Mouse (Mus musculus): ENCODE data around the gene Vldlr. TPM values are rescaled to one million over a fixed set of nuclear protein-coding genes. Genes with fewer than 3 reads are reported as not detected.
A peak's percentile ranks its signal among the peaks of the same experiment; 100 is the strongest.

Gene Vldlr
- polyA plus RNA-seq, 1 experiment from 2014 or later, result 28.3 TPM

GRCm38 (mm10) chr19:27203711-27204238 lies 12.5 kb upstream of the Vldlr start:
- H3K27ac ChIP-seq (ENCODE audit: low read depth, low read length), result no peak overlapping the region
- 68% methylated on average over 9 of the region's 9 CpGs for WGBS
- ATAC-seq (ENCODE audit: low FRiP score, low TSS enrichment), result no peak

GRCm38 (mm10) chr19:27210991-27211390 lies 5.3 kb upstream of the Vldlr start:
- no peak for ATAC-seq (ENCODE audit: low FRiP score, low TSS enrichment)
- H3K9me3 ChIP-seq (ENCODE audit: control insufficient read depth, low read length), result no peaks in the 10 kb centered on the region
- H3K27ac ChIP-seq (ENCODE audit: low read depth, low read length), result no peak overlapping the region
- WGBS, result 84% methylated on average over 2 of the region's 2 CpGs
- no peaks in the 10 kb centered on the region for H3K36me3 ChIP-seq (ENCODE audit: control insufficient read depth, insufficient read depth, low read length)
- 0 out of 2 replicates have a peak, but pooled peaks cover 4% of the 10 kb centered on the region for H3K27me3 ChIP-seq (ENCODE audit: control insufficient read depth, insufficient read depth, low read length)
- no peak overlapping the region for H3K4me3 ChIP-seq (ENCODE audit: low read length)
- no peaks in the 10 kb centered on the region for H3K4me1 ChIP-seq (ENCODE audit: control insufficient read depth, insufficient read depth, low read length)
- no peak overlapping the region for H3K9ac ChIP-seq (ENCODE audit: low read depth, low read length)
- no peak overlapping the region for H3K4me2 ChIP-seq (replicated peaks; ENCODE audit: low read depth, low read length)

More at GRCm38 (mm10) chr19:27203711-27204238, 12.5 kb upstream of the Vldlr start:
- H3K4me1 ChIP-seq (ENCODE audit: control insufficient read depth, insufficient read depth, low read length), result no peaks in the 10 kb centered on the region
- H3K27me3 ChIP-seq (ENCODE audit: control insufficient read depth, insufficient read depth, low read length), result no peaks in the 10 kb centered on the region
- H3K9me3 ChIP-seq (ENCODE audit: control insufficient read depth, low read length), result no peaks in the 10 kb centered on the region
- no peak overlapping the region for H3K9ac ChIP-seq (ENCODE audit: low read depth, low read length)
- no peak overlapping the region for H3K4me3 ChIP-seq (ENCODE audit: low read length)
- no peak overlapping the region for H3K4me2 ChIP-seq (replicated peaks; ENCODE audit: low read depth, low read length)
- no peaks in the 10 kb centered on the region for H3K36me3 ChIP-seq (ENCODE audit: control insufficient read depth, insufficient read depth, low read length)

- Histone ChIP-seq H3K36me3 (ENCODE audit: control insufficient read depth, insufficient read depth, low read length) (no peaks in the 10 kb centered on the region), H3K27ac (ENCODE audit: low read depth, low read length) (no peak overlapping the region), H3K9me3 (ENCODE audit: control insufficient read depth, low read length) (no peaks in the 10 kb centered on the region), H3K27me3 (ENCODE audit: control insufficient read depth, insufficient read depth, low read length) (0 out of 2 replicates have a peak, but pooled peaks cover 4% of the 10 kb centered on the region), H3K4me3 (ENCODE audit: low read length) (no peak overlapping the region), H3K9ac (ENCODE audit: low read depth, low read length) (no peak overlapping the region), H3K4me2 (replicated peaks; ENCODE audit: low read depth, low read length) (no peak overlapping the region), H3K4me1 (ENCODE audit: control insufficient read depth, insufficient read depth, low read length) (no peaks in the 10 kb centered on the region)
- 67% methylated on average over 4 of the region's 4 CpGs for WGBS
- no peak for ATAC-seq (ENCODE audit: low FRiP score, low TSS enrichment)
Measured at GRCm38 (mm10) chr19:27215596-27215995, 688 bp upstream of the Vldlr start.

GRCm38 (mm10) chr19:27216767-27217403 lies 601 bp downstream of the Vldlr start:
- Histone ChIP-seq H3K9me3 (ENCODE audit: control insufficient read depth, low read length) (no peaks in the 10 kb centered on the region), H3K4me3 (ENCODE audit: low read length) (peak overlapping the region; percentile 73), H3K27me3 (ENCODE audit: control insufficient read depth, insufficient read depth, low read length) (0 out of 2 replicates have a peak, but pooled peaks cover 4% of the 10 kb centered on the region), H3K4me1 (ENCODE audit: control insufficient read depth, insufficient read depth, low read length) (no peaks in the 10 kb centered on the region), H3K36me3 (ENCODE audit: control insufficient read depth, insufficient read depth, low read length) (no peaks in the 10 kb centered on the region), H3K9ac (ENCODE audit: low read depth, low read length) (peak overlapping the region; percentile 86), H3K27ac (ENCODE audit: low read depth, low read length) (peak overlapping the region; percentile 79), H3K4me2 (replicated peaks; ENCODE audit: low read depth, low read length) (peak overlapping the region; percentile 93)
- under 1% methylated on average over 58 of the region's 62 CpGs for WGBS
- peak; percentile 78 for ATAC-seq (ENCODE audit: low FRiP score, low TSS enrichment)

GRCm38 (mm10) chr19:27217404-27217940 lies 1.2 kb downstream of the Vldlr start:
- Histone ChIP-seq H3K4me2 (replicated peaks; ENCODE audit: low read depth, low read length) (peak overlapping the region; percentile 93), H3K9me3 (ENCODE audit: control insufficient read depth, low read length) (no peaks in the 10 kb centered on the region), H3K9ac (ENCODE audit: low read depth, low read length) (peak overlapping the region; percentile 86), H3K4me1 (ENCODE audit: control insufficient read depth, insufficient read depth, low read length) (0 out of 2 replicates have a peak, but pooled peaks cover 3% of the 10 kb centered on the region), H3K4me3 (ENCODE audit: low read length) (peak overlapping the region; percentile 73), H3K27me3 (ENCODE audit: control insufficient read depth, insufficient read depth, low read length) (0 out of 2 replicates have a peak, but pooled peaks cover 4% of the 10 kb centered on the region), H3K27ac (ENCODE audit: low read depth, low read length) (peak overlapping the region; percentile 79), H3K36me3 (ENCODE audit: control insufficient read depth, insufficient read depth, low read length) (no peaks in the 10 kb centered on the region)
- peak; percentile 50 for ATAC-seq (ENCODE audit: low FRiP score, low TSS enrichment)
- WGBS, result 1% methylated on average over 48 of the region's 52 CpGs

GRCm38 (mm10) chr19:27217941-27218411 lies 1.7 kb downstream of the Vldlr start:
- H3K4me1 ChIP-seq (ENCODE audit: control insufficient read depth, insufficient read depth, low read length), result 0 out of 2 replicates have a peak, but pooled peaks cover 4% of the 10 kb centered on the region

GRCm38 (mm10) chr19:27218561-27219262 lies 2.4 kb downstream of the Vldlr start:
- no peaks in the 10 kb centered on the region for H3K36me3 ChIP-seq (ENCODE audit: control insufficient read depth, insufficient read depth, low read length)
- no peaks in the 10 kb centered on the region for H3K9me3 ChIP-seq (ENCODE audit: control insufficient read depth, low read length)
- H3K27ac ChIP-seq (ENCODE audit: low read depth, low read length), result peak overlapping the region; percentile 79
- peak overlapping the region; percentile 93 for H3K4me2 ChIP-seq (replicated peaks; ENCODE audit: low read depth, low read length)
- H3K4me1 ChIP-seq (ENCODE audit: control insufficient read depth, insufficient read depth, low read length), result 0 out of 2 replicates have a peak, but pooled peaks cover 4% of the 10 kb centered on the region
- peak; percentile 82 for ATAC-seq (ENCODE audit: low FRiP score, low TSS enrichment)
- peak overlapping the region; percentile 86 for H3K9ac ChIP-seq (ENCODE audit: low read depth, low read length)
- H3K4me3 ChIP-seq (ENCODE audit: low read length), result peak overlapping the region; percentile 73
- H3K27me3 ChIP-seq (ENCODE audit: control insufficient read depth, insufficient read depth, low read length), result 0 out of 2 replicates have a peak, but pooled peaks cover 4% of the 10 kb centered on the region
- under 1% methylated on average over 30 of the region's 30 CpGs for WGBS

More at GRCm38 (mm10) chr19:27217941-27218411, 1.7 kb downstream of the Vldlr start:
- under 1% methylated on average over 32 of the region's 32 CpGs for WGBS
- H3K9ac ChIP-seq (ENCODE audit: low read depth, low read length), result peak overlapping the region; percentile 86
- peak overlapping the region; percentile 79; the same call in 1 of the 2 replicates for H3K27ac ChIP-seq (ENCODE audit: low read depth, low read length)
- no peaks in the 10 kb centered on the region for H3K36me3 ChIP-seq (ENCODE audit: control insufficient read depth, insufficient read depth, low read length)
- peak overlapping the region; percentile 93 for H3K4me2 ChIP-seq (replicated peaks; ENCODE audit: low read depth, low read length)
- H3K4me3 ChIP-seq (ENCODE audit: low read length), result peak overlapping the region; percentile 73
- 0 out of 2 replicates have a peak, but pooled peaks cover 4% of the 10 kb centered on the region for H3K27me3 ChIP-seq (ENCODE audit: control insufficient read depth, insufficient read depth, low read length)
- no peaks in the 10 kb centered on the region for H3K9me3 ChIP-seq (ENCODE audit: control insufficient read depth, low read length)
- peak; percentile 51; the same call in 1 of the 2 replicates for ATAC-seq (ENCODE audit: low FRiP score, low TSS enrichment)

GRCm38 (mm10) chr19:27219586-27219985 lies 3.3 kb downstream of the Vldlr start:
- Histone ChIP-seq H3K9me3 (ENCODE audit: control insufficient read depth, low read length) (no peaks in the 10 kb centered on the region), H3K9ac (ENCODE audit: low read depth, low read length) (no peak overlapping the region; the same call in 1 of the 2 replicates), H3K4me3 (ENCODE audit: low read length) (peak overlapping the region; percentile 73; the same call in 1 of the 2 replicates), H3K4me2 (replicated peaks; ENCODE audit: low read depth, low read length) (peak overlapping the region; percentile 93), H3K27ac (ENCODE audit: low read depth, low read length) (peak overlapping the region; percentile 42; the same call in 1 of the 2 replicates), H3K36me3 (ENCODE audit: control insufficient read depth, insufficient read depth, low read length) (no peaks in the 10 kb centered on the region), H3K4me1 (ENCODE audit: control insufficient read depth, insufficient read depth, low read length) (0 out of 2 replicates have a peak, but pooled peaks cover 4% of the 10 kb centered on the region), H3K27me3 (ENCODE audit: control insufficient read depth, insufficient read depth, low read length) (0 out of 2 replicates have a peak, but pooled peaks cover 2% of the 10 kb centered on the region)
- no peak for ATAC-seq (ENCODE audit: low FRiP score, low TSS enrichment)
